Mouse (Mus musculus) stomach, postnatal 0 days (tissue): ENCODE results near the gene Tyw3. TPM values are rescaled to one million over a fixed set of nuclear protein-coding genes. Genes with fewer than 3 reads are reported as not detected.

Experiments used
- ATAC-seq: fragments of 200-750 bp; cut with Nextera tagmentation; 2 replicates; pipeline ENCODE4 v1.8.0; 2017; ENCODE audit not compliant: low FRiP score, low TSS enrichment
- DNase-seq: peaks from one replicate; pipeline ENCODE4 v3.0.0-alpha.2; 2016; ENCODE audit warnings: low spot score
- H3K27ac ChIP-seq: fragments of 300-500 bp; sonication (generic); replicated peaks from 2 replicates; pipeline ENCODE4 v1.5.1; 2014; ENCODE audit warnings: mild to moderate bottlenecking, control low read depth
- H3K27me3 ChIP-seq: fragments of 300-500 bp; sonication (generic); 2 replicates; pipeline ENCODE4 v1.6.1; 2014; ENCODE audit warnings: low read length; ENCODE audit not compliant: control insufficient read depth, insufficient read depth
- H3K36me3 ChIP-seq: fragments of 300-500 bp; sonication (generic); 2 replicates; pipeline ENCODE4 v1.6.1; 2014; ENCODE audit warnings: low read length, mixed read lengths; ENCODE audit not compliant: control insufficient read depth, insufficient read depth
- H3K4me1 ChIP-seq: fragments of 300-500 bp; sonication (generic); replicated peaks from 2 replicates; pipeline ENCODE4 v1.6.1; 2014; ENCODE audit warnings: antibody characterized with exemption; ENCODE audit not compliant: control insufficient read depth, insufficient read depth
- H3K4me2 ChIP-seq: fragments of 300-500 bp; sonication (generic); replicated peaks from 2 replicates; pipeline ENCODE4 v1.6.1; 2014; ENCODE audit warnings: low read depth, mild to moderate bottlenecking, control low read depth, moderate library complexity
- H3K4me3 ChIP-seq: fragments of 300-500 bp; sonication (generic); 2 replicates; pipeline ENCODE4 v1.5.1; 2014; ENCODE audit warnings: low read depth, low read length, control low read depth
- H3K9ac ChIP-seq: fragments of 300-500 bp; sonication (generic); 2 replicates; pipeline ENCODE4 v1.6.1; 2014; ENCODE audit warnings: mild to moderate bottlenecking, low read length, control low read depth, mixed read lengths
- H3K9me3 ChIP-seq: fragments of 300-500 bp; sonication (generic); 2 replicates; pipeline ENCODE4 v1.6.1; 2016; ENCODE audit warnings: low read length; ENCODE audit not compliant: control insufficient read depth
- CTCF ChIP-seq: IDR thresholded peaks from 2 replicates; pipeline ENCODE4 v1.5.1; 2016; ENCODE audit warnings: antibody characterized with exemption, low read depth, mild to moderate bottlenecking, moderate library complexity
- EP300 ChIP-seq: optimal IDR thresholded peaks from 2 replicates; pipeline ENCODE3; 2016; ENCODE audit warnings: antibody characterized with exemption
- WGBS: fragments of 180-500 bp; shearing (Covaris S2); extraction: QIAGEN DNeasy Blood & Tissue Kit; methylation state at CpG from one replicate; pipeline ENCODE4 v1.1.7; 2014; 5-methylcytosine and 5-hydroxymethylcytosine counted together
- polyA plus RNA-seq: library from polyadenylated mRNA; unstranded; fragments of >200 nt; fragmentation: Nextera tagmentation; extraction: Ambion mirVana; gene quantifications from 2 replicates; pipeline ENCODE4 v1.2.1, GENCODE M21; 2015

Tyw3 gene
- polyA plus RNA-seq, 1 experiment from 2014 or later, result 5.5 TPM

GRCm38 (mm10) chr3:154614771-154615170, 17.9 kb upstream of the Tyw3 start:
- DNase-seq (no peak), ATAC-seq (no peak)
- no peak overlapping the region for H3K4me3 ChIP-seq
- no peak overlapping the region for H3K4me2 ChIP-seq
- no peaks in the 10 kb centered on the region for H3K9me3 ChIP-seq
- no peaks in the 10 kb centered on the region for H3K27me3 ChIP-seq
- TF ChIP-seq EP300, result no peak
- no peak for TF ChIP-seq CTCF
- 92% methylated on average over 8 of the region's 8 CpGs for WGBS
- H3K9ac ChIP-seq, result no peak overlapping the region
- H3K36me3 ChIP-seq, result peaks cover 2% of the 10 kb centered on the region; the same call in 1 of the 2 replicates
- H3K4me1 ChIP-seq, result no peaks in the 10 kb centered on the region
- H3K27ac ChIP-seq, result no peak overlapping the region

DNA sequence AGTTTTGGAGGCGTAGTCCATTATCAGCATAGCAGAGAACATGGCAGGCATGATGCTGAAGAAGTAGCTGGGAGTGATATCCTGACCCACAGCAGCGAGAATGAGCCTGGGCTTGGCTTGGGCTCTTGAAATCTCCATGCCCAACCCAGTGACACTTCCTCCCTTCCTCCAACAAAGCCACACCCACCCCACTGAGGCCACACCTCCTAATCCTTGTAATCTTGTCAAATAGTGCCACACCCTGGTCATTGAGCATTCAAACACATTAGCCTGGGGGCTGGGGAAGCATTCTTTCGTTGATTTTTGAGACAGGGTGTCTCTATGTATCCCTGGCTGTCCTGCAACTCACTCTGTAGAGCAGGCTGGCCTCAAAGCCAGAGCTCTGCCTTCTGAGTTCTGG, 15.0 kb upstream of the Tyw3 start:
- no peak overlapping the region for H3K9ac ChIP-seq
- ATAC-seq, result no peak
- H3K4me1 ChIP-seq, result no peaks in the 10 kb centered on the region
- no peak overlapping the region for H3K27ac ChIP-seq
- DNase-seq, result no peak
- H3K36me3 ChIP-seq, result peaks cover 2% of the 10 kb centered on the region; the same call in 1 of the 2 replicates
- H3K4me3 ChIP-seq, result no peak overlapping the region
- H3K27me3 ChIP-seq, result no peaks in the 10 kb centered on the region
- TF ChIP-seq CTCF (no peak), EP300 (no peak)
- H3K4me2 ChIP-seq, result no peak overlapping the region
- H3K9me3 ChIP-seq, result no peaks in the 10 kb centered on the region
- WGBS, result 82% methylated on average over 3 of the region's 3 CpGs

GRCm38 (mm10) chr3:154607896-154608295, 11.0 kb upstream of the Tyw3 start:
- Histone ChIP-seq H3K4me2 (no peak overlapping the region), H3K36me3 (peaks cover 5% of the 10 kb centered on the region; the same call in 1 of the 2 replicates), H3K4me3 (no peak overlapping the region), H3K4me1 (no peaks in the 10 kb centered on the region), H3K9me3 (no peaks in the 10 kb centered on the region), H3K27me3 (no peaks in the 10 kb centered on the region), H3K9ac (no peak overlapping the region), H3K27ac (no peak overlapping the region)
- ATAC-seq (no peak), DNase-seq (no peak)
- WGBS, result 82% methylated on average over 1 of the region's 1 CpGs
- no peak for TF ChIP-seq CTCF
- TF ChIP-seq EP300, result no peak

DNA sequence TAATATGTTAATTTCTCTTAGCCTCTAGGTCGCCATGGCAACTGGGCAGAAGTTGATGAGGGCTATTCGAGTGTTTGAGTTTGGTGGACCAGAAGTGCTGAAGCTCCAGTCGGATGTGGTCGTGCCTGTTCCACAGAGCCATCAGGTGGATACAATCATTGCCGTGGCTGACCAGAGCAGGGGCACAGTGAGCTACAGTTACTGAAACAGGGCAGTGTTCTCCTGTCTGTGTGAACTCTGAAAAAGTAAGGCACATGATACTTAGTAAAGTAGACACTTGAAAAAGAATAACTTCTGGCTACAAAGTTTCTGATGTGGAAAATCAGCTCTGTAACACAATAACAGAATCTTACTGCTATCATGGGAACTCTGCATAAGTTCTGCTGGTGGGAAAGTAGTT, 8.0 kb upstream of the Tyw3 start:
- DNase-seq (no peak), ATAC-seq (no peak)
- Histone ChIP-seq H3K27ac (no peak overlapping the region), H3K9me3 (no peaks in the 10 kb centered on the region), H3K36me3 (peaks cover 3% of the 10 kb centered on the region; the same call in 1 of the 2 replicates), H3K4me2 (no peak overlapping the region), H3K4me3 (no peak overlapping the region), H3K9ac (no peak overlapping the region), H3K4me1 (no peaks in the 10 kb centered on the region), H3K27me3 (no peaks in the 10 kb centered on the region)
- TF ChIP-seq CTCF (no peak), EP300 (no peak)
- WGBS, result 71% methylated on average over 5 of the region's 5 CpGs

GRCm38 (mm10) chr3:154602141-154602540, 5.2 kb upstream of the Tyw3 start:
- Histone ChIP-seq H3K4me1 (no peaks in the 10 kb centered on the region), H3K27me3 (no peaks in the 10 kb centered on the region), H3K4me3 (no peak overlapping the region), H3K9me3 (no peaks in the 10 kb centered on the region), H3K4me2 (no peak overlapping the region), H3K27ac (no peak overlapping the region), H3K9ac (no peak overlapping the region), H3K36me3 (peaks cover 3% of the 10 kb centered on the region; the same call in 1 of the 2 replicates)
- DNase-seq, result no peak
- TF ChIP-seq CTCF (no peak), EP300 (no peak)
- no peak for ATAC-seq

- Histone ChIP-seq H3K4me3 (peak overlapping the region; percentile 91), H3K4me2 (peak overlapping the region; percentile 71), H3K27ac (no peak overlapping the region), H3K4me1 (no peaks in the 10 kb centered on the region), H3K27me3 (no peaks in the 10 kb centered on the region), H3K9me3 (no peaks in the 10 kb centered on the region), H3K36me3 (no peaks in the 10 kb centered on the region), H3K9ac (peak overlapping the region; percentile 89)
- WGBS, result 25% methylated on average over 7 of the region's 7 CpGs
- TF ChIP-seq EP300 (no peak), CTCF (no peak)
- DNase-seq, result peak; percentile 19
- no peak for ATAC-seq
Observed at GRCm38 (mm10) chr3:154597561-154597960, 657 bp upstream of the Tyw3 start.
